Mouse (Mus musculus): ENCODE results near the gene Gm13289. TPM values are rescaled to one million over a fixed set of nuclear protein-coding genes. Genes with fewer than 3 reads are reported as not detected.
"Not testable (repeated sequence)": the region's sequence is repeated elsewhere in the genome, so short reads cannot be mapped to it uniquely, and the experiment has no call there.

Gene Gm13289
- total RNA-seq, 1 experiment = not detected

DNA sequence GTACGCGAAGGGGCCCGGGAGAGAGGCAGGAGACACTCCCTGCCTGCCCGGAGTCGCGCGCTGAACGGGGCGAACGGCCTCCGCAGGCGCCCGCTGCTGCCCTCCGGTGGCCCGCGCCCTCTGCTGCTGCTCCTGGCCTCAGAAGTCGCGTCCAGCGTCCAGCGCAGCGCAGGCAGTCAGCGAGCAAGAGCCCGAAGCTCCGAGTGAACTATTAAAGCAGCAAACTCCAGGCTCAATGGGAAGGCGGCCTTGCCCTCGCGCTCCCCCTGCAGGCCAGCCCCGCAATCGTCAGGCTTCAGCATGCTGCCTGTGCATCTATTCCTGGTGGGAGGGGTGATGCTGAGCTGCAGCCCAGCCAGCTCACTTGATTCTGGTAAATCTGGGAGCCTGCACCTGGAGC lies 26.2 kb downstream of the Gm13289 start, which contains the start of gene Gm13287:
Gene Gm13287 (plus strand): TSS at position 301 of the 400 bp plus-strand sequence.
- H3K9me3 ChIP-seq (ENCODE audit: control insufficient read depth, insufficient read depth, low read depth, low read length); H3K27ac ChIP-seq (ENCODE audit: insufficient read depth, low read depth, low read length, poor library complexity, severe bottlenecking); in situ Hi-C loops (cut with MboI; ENCODE audit: low sequenced_read_pairs in 2 of 2, unreplicated experiment in 2 of 2); H3K4me3 ChIP-seq (ENCODE audit: insufficient read depth in 1 of 2, low read depth in 1 of 2, low read length in 2 of 2, poor library complexity in 1 of 2, severe bottlenecking in 1 of 2); H3K36me3 ChIP-seq (ENCODE audit: control insufficient read depth, insufficient read depth, low read length, poor library complexity, severe bottlenecking); H3K4me1 ChIP-seq (ENCODE audit: control insufficient read depth in 2 of 2, insufficient read depth in 2 of 2, low read length in 2 of 2, poor library complexity in 1 of 2); DNase-seq (ENCODE audit: low read depth, low spot score); H3K9ac ChIP-seq (ENCODE audit: insufficient read depth, low read depth, low read length, poor library complexity, severe bottlenecking): not testable (repeated sequence)

DNA sequence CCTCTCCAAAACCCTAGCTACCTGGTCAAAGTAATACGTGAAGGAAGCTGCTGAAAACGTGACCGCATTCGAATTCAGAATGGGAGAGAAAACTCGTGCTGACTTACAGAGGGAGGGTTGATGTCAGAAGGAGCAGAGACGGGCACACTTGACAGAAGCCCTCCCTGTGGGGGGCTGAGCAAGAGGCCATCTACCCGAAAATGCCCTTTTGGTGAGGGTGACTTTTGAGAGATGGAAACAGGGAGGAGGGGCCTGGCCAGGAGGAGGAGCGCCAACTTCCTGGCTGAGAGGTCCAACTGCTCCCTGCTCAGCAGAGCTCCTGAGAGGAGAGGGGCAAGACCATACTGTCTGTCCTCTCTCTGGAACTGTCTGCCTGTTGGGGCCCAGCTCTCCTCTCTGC lies 28.5 kb downstream of the Gm13289 start, which contains the start of gene Gm13288:
Gene Gm13288 (plus strand): TSS at position 301 of the 400 bp plus-strand sequence.
- H3K36me3 ChIP-seq (ENCODE audit: control insufficient read depth, insufficient read depth, low read length, poor library complexity, severe bottlenecking); H3K4me1 ChIP-seq (ENCODE audit: control insufficient read depth in 2 of 2, insufficient read depth in 2 of 2, low read length in 2 of 2, poor library complexity in 1 of 2); H3K9me3 ChIP-seq (ENCODE audit: control insufficient read depth, insufficient read depth, low read depth, low read length); H3K4me3 ChIP-seq (ENCODE audit: insufficient read depth in 1 of 2, low read depth in 1 of 2, low read length in 2 of 2, poor library complexity in 1 of 2, severe bottlenecking in 1 of 2); H3K9ac ChIP-seq (ENCODE audit: insufficient read depth, low read depth, low read length, poor library complexity, severe bottlenecking); in situ Hi-C loops (cut with MboI; ENCODE audit: low sequenced_read_pairs in 2 of 2, unreplicated experiment in 2 of 2); H3K27ac ChIP-seq (ENCODE audit: insufficient read depth, low read depth, low read length, poor library complexity, severe bottlenecking); DNase-seq (ENCODE audit: low read depth, low spot score): not testable (repeated sequence)

DNA sequence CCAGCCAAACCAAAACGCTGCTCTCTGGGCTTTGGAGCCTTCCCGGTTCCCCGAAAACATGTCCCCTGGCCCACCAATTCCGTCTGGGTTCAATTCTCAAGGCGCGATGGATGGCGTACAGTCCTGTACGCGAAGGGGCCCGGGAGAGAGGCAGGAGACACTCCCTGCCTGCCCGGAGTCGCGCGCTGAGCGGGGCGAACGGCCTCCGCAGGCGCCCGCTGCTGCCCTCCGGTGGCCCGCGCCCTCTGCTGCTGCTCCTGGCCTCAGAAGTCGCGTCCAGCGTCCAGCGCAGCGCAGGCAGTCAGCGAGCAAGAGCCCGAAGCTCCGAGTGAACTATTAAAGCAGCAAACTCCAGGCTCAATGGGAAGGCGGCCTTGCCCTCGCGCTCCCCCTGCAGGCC lies 29.0 kb downstream of the Gm13289 start:
- H3K4me1 ChIP-seq (ENCODE audit: control insufficient read depth in 2 of 2, insufficient read depth in 2 of 2, low read length in 2 of 2, poor library complexity in 1 of 2); in situ Hi-C loops (cut with MboI; ENCODE audit: low sequenced_read_pairs in 2 of 2, unreplicated experiment in 2 of 2); H3K36me3 ChIP-seq (ENCODE audit: control insufficient read depth, insufficient read depth, low read length, poor library complexity, severe bottlenecking); H3K9ac ChIP-seq (ENCODE audit: insufficient read depth, low read depth, low read length, poor library complexity, severe bottlenecking); DNase-seq (ENCODE audit: low read depth, low spot score); H3K4me3 ChIP-seq (ENCODE audit: insufficient read depth in 1 of 2, low read depth in 1 of 2, low read length in 2 of 2, poor library complexity in 1 of 2, severe bottlenecking in 1 of 2); H3K9me3 ChIP-seq (ENCODE audit: control insufficient read depth, insufficient read depth, low read depth, low read length); H3K27ac ChIP-seq (ENCODE audit: insufficient read depth, low read depth, low read length, poor library complexity, severe bottlenecking): not testable (repeated sequence)

DNA sequence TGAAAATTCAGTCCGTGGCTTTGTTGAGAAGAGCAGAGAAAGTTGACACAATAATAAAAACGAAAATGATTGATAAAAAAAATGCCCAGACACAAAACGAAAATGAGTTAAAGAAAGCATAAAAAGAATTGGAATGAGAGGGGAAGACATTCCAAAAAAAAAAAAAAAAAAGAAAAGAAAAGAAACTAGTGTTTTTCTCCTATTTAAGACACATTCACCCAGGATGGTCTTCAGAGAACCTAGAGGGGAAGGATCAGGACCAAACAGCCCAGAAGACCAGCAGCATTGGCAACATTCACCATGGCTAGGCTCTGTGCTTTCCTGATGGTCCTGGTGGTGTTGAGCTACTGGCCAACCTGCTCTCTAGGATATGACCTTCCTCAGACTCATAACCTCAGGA lies 39.2 kb downstream of the Gm13289 start, which contains the start of gene Ifna7:
Gene Ifna7 (plus strand): TSS at position 301 of the 400 bp plus-strand sequence.
- Histone ChIP-seq H3K27ac (ENCODE audit: insufficient read depth, low read depth, low read length, poor library complexity, severe bottlenecking) (no peak within 1 kb of the TSS), H3K9me3 (ENCODE audit: control insufficient read depth, insufficient read depth, low read depth, low read length) (no peaks in the 10 kb centered on the region), H3K4me3 (ENCODE audit: insufficient read depth in 1 of 2, low read depth in 1 of 2, low read length in 2 of 2, poor library complexity in 1 of 2, severe bottlenecking in 1 of 2) (no peak within 1 kb of the TSS), H3K36me3 (ENCODE audit: control insufficient read depth, insufficient read depth, low read length, poor library complexity, severe bottlenecking) (no peaks in the 10 kb centered on the region), H3K4me1 (ENCODE audit: control insufficient read depth in 2 of 2, insufficient read depth in 2 of 2, low read length in 2 of 2, poor library complexity in 1 of 2) (no peaks in the 10 kb centered on the region), H3K9ac (ENCODE audit: insufficient read depth, low read depth, low read length, poor library complexity, severe bottlenecking) (no peak within 1 kb of the TSS)
- DNase-seq (ENCODE audit: low read depth, low spot score) = no peak
- in situ Hi-C loops (cut with MboI; ENCODE audit: low sequenced_read_pairs in 2 of 2, unreplicated experiment in 2 of 2) = no loop called here
- TF ChIP-seq ZNF384 (IDR thresholded peaks at IDR 0.05; ENCODE audit: low read depth, low read length) (no peak), CHD2 (IDR thresholded peaks at IDR 0.05; ENCODE audit: low read depth, low read length) (no peak), HCFC1 (IDR thresholded peaks at IDR 0.05; ENCODE audit: borderline replicate concordance, insufficient read depth, low read length) (no peak), ZC3H11A (IDR thresholded peaks at IDR 0.05; ENCODE audit: borderline replicate concordance, low read depth, low read length) (no peak), MAFK (IDR thresholded peaks at IDR 0.05; ENCODE audit: insufficient read depth, low read depth, low read length) (no peak)

DNA sequence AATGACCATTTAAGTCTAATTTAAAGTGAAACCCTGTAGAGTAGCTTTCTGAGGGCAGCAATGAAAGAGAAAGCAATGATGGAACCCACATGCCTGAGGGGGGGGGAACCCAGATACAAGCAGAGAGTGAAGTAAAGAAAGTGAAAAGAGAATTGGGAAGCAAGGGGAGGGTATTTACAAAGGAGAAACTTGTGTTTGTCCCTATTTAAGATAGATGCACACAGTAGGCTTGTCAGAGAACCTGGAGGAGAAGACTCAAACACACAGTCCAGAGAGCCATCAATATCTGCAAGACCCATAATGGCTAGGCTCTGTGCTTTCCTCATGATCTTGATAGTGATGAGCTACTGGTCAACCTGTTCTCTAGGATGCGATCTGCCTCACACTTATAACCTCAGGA lies 42.9 kb downstream of the Gm13289 start, which contains the start of gene Ifna11:
Gene Ifna11 (plus strand): TSS at position 301 of the 400 bp plus-strand sequence.
- Histone ChIP-seq H3K4me3 (ENCODE audit: insufficient read depth in 1 of 2, low read depth in 1 of 2, low read length in 2 of 2, poor library complexity in 1 of 2, severe bottlenecking in 1 of 2) (no peak within 1 kb of the TSS), H3K9ac (ENCODE audit: insufficient read depth, low read depth, low read length, poor library complexity, severe bottlenecking) (no peak within 1 kb of the TSS), H3K27ac (ENCODE audit: insufficient read depth, low read depth, low read length, poor library complexity, severe bottlenecking) (no peak within 1 kb of the TSS), H3K36me3 (ENCODE audit: control insufficient read depth, insufficient read depth, low read length, poor library complexity, severe bottlenecking) (no peaks in the 10 kb centered on the region), H3K9me3 (ENCODE audit: control insufficient read depth, insufficient read depth, low read depth, low read length) (no peaks in the 10 kb centered on the region), H3K4me1 (ENCODE audit: control insufficient read depth in 2 of 2, insufficient read depth in 2 of 2, low read length in 2 of 2, poor library complexity in 1 of 2) (no peaks in the 10 kb centered on the region)
- no peak for DNase-seq (ENCODE audit: low read depth, low spot score)
- in situ Hi-C loops (cut with MboI; ENCODE audit: low sequenced_read_pairs in 2 of 2, unreplicated experiment in 2 of 2) = no loop called here
- TF ChIP-seq MAFK (IDR thresholded peaks at IDR 0.05; ENCODE audit: insufficient read depth, low read depth, low read length) (no peak), CHD2 (IDR thresholded peaks at IDR 0.05; ENCODE audit: low read depth, low read length) (no peak), ZNF384 (IDR thresholded peaks at IDR 0.05; ENCODE audit: low read depth, low read length) (no peak), HCFC1 (IDR thresholded peaks at IDR 0.05; ENCODE audit: borderline replicate concordance, insufficient read depth, low read length) (no peak), ZC3H11A (IDR thresholded peaks at IDR 0.05; ENCODE audit: borderline replicate concordance, low read depth, low read length) (no peak)
